Mouse (Mus musculus) spleen, adult 12 weeks (tissue): ENCODE results near the gene Fam168a.
A peak's percentile ranks its signal among the peaks of the same experiment; 100 is the strongest.
"Not testable (repeated sequence)": the region's sequence is repeated elsewhere in the genome, so short reads cannot be mapped to it uniquely, and the experiment has no call there.

Experiments
- DNase-seq: peaks from one replicate; pipeline ENCODE4 v3.0.0; 2022; ENCODE audit warnings: low spot score

The Fam168a gene

DNA sequence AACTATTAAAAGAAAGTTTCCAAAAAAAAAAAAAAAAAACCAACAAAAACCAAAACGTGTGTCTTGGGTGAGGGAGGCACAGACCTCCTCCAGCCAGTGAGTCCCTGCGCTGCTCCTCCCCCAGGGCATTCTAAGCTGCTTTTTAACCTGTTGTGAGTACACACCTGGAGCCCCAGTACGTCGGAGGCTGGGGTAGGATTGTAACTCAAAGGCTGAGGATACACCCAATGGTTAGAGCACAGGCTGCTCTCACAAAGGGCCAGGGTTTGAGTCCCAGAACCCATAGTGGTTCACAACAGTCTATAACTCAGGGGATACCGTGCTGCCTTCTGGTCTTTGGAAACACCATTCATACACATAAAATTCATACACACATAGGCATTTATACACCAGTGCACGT lies 135.2 kb downstream of the Fam168a start:
- no peak for DNase-seq

DNA sequence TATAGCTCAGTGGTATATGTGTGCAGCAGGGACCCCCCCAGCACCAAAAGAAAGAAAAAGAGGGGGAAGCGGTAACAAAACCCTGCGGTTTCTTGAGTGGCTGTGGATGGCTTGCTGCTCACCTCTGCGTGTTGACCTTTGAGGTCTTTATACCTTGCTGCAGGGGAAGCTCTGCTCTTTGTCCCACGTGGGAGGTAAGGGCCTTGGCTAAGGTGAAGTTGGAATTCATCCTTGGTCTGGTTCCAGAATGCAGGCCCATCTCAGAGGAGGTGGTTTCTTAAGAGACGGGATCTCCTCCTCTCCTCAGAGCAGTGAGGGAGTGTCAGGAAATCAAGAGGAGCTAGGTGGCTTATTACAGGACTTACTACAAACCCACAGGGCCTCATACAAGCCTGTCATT lies 135.7 kb downstream of the Fam168a start:
- DNase-seq, result no peak

DNA sequence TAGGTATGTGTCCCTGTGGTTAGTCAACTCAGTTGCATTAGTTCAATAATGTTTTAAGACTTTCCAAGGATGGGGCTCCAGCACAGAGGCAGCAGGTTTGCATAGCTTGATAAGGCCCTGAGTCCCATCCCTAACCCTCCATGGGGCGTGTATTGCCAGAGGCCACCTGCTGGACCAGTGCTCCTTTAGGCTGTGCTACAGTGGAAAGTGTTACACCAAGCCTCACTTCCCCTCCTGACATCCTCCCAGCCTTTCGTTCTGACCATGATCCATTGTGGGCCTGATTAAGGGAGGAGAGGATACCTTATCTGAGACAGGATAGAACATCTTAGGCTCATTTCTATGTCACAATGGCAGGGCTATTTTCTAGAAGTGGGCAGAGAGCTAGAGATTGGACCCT lies 137.4 kb downstream of the Fam168a start:
- DNase-seq, result peak; percentile 54

DNA sequence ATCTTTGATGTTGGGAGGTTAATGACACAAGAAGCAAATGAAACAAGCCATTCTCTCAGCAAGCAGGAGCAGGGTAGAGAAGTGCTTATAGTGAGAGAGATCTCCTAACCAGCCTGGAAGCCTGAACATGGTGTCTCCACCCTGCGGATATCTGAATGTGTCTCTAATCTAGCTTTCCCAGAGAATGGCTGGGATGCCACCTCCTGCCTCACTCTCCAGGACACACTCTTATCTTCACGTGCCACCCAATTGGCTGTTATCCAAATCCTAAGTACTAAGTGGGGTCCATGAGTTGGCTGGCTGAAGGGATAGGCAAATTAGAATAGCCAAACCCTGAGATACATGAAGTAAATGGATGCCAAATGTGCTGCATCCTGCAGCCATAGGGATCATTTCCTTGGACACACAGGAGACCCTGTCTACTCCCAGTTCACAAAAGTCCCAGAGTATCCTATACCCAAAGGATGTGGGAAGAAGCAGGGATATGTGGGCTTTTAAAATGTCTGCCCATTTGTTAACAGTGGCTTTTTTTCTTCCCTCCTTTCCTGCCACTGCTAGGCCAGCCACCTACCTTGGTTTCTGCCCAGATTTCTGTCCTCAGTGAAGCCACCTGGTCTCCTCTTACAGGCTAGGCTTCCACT lies 138.1 kb downstream of the Fam168a start:
- DNase-seq, result peak; percentile 64

DNA sequence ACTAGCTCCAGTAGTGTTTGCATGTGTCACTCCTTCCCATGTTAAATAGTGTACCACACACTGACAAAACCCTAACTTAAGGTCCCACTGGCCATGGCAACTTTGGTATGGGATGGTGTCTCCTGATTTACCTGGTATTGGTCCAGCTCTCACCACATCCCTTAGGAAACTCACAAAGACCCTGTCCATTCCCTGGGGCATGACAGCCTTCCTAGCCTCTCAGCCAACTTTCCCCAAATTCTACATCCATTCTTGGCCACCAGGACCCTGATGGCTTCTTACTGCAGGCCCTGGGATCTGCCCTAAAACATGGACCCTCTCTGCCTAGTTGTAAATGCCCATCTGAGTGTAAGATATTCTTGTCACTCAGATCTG lies 138.6 kb downstream of the Fam168a start:
- DNase-seq, result no peak

DNA sequence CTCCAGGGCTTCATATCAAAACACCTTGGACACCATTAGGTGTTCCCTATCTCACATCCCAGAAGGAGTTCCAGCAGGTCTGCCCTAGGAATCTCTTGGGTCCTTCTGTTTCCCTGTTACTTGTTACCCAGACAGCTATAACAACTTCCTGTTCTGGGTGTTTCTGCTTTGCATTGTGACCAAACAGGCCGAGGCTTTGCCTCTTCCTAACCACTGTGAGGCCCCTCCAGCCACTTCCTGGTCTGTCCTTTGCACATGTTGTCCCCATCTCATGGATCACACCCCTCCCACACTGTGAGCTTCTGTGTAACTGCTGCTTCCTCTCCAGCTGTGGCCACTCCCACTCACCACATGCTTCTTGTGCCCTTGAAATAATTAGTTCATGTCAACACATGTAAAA lies 139.0 kb downstream of the Fam168a start:
- DNase-seq, result peak; percentile 44

DNA sequence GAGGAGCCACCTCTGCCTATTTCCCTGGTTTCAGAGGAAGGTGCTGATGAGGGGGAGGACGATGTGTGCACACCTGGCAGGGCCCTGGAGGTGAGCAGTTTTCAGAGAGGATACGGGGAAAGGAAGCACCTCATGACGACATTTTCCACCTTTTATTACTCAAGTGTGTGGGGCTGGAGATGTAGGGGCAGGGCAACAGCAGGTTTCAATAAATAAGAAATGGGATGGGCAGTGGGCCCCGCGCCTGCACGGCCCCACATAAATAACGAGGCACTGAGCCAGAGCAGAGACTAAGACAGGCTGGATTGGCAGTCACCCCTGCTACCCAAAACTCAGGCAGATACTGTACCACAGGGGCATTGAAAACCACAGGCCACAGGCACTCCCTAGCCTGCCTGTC lies 139.6 kb downstream of the Fam168a start:
- DNase-seq, result not testable (repeated sequence)

DNA sequence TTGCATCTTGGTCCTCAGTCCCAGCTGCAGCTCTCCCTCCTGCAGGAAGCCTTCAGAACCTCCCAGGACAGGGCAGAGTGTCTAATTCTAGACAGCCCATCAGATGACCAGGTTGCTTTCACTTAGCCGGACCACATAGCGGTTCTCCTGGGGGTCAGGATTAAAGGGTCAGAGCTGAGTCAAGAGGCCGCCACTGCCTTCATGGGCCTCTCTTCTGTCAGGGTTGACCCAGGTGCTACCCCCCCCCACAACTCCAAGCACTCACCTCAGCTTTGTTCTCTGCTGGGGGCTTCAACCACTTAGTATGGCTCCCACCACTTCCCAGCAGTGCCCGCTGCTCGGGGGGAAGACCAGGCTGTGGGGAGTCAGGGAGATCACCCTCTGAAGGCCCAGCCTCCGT lies 140.7 kb downstream of the Fam168a start:
- DNase-seq, result no peak

DNA sequence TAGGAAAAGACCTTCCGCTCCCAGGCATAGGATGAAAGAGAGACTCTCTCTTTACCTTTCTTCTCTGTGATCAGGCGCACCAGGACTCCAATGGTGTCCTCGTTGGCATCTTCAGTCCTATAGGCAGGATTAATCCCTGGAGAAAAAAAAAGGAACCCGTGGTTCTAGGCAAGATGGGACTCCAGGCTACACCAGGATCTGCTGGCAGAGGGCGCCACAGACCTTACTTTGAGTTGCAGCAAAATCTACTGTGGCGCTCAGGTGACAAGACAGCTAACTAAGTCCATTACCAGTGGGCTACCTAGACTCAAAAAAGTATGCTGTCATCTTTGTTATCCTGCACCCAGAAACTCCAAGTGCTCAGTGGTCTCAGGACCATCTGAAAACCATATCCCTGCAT lies 142.3 kb downstream of the Fam168a start:
- peak; percentile 65 for DNase-seq

DNA sequence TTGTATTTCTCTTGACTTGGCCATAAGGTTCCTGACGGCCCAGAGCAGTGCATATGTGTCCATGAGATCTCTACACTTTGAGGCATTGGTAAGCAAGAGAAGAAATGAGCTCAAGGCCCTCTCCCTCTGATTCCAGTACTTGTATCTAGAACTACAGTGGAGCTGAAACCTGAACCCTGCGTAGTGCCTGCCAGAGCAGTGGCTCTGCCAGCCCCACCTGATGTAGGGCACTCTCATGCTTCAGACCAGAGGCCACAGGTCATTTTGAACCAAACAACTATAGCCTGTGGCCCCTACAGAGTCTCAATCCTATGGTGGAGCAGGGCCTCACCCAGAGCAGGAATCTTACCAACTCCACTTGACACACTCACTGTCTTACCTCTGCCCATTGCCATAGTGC lies 143.1 kb downstream of the Fam168a start:
- DNase-seq, result no peak

DNA sequence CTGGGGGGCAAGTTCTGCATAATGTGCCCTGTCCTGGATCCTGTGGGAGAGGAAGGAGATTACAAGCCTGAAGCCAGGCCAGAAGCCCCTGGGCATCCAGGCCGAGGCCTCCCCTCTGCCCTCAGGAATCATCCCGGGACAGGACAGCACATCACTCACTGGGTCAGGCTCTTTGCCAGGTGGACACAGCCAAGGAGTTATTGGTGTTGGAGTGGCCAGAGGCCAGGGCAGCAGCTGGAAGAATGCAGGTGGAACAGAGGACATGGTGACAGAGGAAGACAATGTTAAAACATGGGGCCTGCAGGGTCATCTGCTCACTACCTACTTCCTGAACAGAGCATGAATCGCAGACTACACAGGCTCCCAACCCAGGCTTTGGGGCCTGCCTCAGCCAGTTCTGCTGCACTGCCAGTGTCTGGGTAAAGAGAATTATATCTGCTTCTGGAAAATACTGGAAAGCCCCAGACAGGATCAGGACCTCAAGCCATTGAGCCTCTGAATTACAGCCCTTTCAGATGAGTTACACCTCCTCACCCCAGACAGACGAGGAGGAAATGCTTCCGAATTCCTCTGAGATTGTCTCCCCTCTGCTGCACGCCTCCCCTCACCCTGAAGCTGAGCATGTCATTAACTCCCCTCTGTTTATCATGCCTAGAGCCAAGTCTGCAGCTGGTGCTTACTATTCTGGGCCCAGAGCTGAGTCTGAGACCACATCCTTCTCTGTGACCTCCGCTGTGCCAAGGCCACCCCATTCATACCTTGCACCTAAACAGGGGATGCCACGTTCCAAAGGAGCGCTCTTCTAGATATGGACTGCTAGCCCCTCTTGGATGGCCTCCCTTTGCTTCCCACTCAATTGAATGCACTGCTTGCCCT lies 145.3 kb downstream of the Fam168a start:
- no peak for DNase-seq

DNA sequence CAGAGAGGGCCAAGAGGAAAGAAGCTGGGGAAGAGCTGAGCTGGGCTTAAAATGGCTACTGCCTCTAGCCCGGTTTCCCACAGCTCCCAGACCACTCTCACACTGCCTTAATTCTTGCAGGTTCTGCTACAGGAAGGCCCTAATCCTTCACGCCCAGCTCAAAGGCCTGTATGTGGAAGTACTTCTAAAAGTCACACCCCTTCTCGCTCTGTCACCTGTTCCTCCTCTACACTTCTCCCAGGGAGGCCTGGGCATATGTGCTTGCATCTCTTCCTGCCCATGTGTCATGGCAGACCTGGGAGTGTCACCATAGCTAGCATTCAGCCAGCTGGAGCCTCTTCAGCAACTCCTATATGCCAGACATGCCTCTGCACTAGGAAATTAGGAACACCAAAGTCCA lies 147.0 kb downstream of the Fam168a start:
- no peak for DNase-seq

DNA sequence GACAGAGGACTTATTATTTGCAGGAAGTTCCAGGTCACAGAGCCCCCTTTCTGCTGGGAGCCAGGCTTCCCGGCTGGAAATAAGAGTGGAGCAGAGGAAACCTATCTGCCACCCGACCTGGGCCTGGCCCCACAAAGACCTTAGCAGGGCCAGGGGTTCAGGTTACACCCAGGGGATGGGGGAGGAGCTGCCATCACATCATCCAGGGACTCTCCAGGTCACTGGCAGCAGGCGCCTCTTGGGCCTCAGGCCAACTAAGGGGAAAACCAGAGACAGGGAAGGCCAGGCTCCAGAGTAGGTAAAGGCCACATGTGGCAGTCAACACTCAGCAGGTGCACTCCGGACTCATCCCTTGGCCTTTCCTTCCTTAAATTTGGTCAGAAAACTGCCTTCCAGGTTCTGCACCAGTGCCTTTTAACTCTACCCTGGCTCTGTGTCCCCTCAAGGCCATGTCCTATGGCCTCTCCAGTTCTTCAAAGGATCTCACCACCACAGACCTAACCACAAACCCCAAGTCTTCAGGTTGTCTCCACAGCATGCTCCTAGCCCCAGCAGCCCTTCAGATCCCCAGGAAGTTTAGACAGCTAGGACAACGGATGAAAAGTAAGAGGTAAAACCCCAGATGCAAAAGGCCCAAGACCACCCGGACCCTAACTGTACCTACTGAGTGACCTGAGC lies 147.8 kb downstream of the Fam168a start:
- no peak for DNase-seq

DNA sequence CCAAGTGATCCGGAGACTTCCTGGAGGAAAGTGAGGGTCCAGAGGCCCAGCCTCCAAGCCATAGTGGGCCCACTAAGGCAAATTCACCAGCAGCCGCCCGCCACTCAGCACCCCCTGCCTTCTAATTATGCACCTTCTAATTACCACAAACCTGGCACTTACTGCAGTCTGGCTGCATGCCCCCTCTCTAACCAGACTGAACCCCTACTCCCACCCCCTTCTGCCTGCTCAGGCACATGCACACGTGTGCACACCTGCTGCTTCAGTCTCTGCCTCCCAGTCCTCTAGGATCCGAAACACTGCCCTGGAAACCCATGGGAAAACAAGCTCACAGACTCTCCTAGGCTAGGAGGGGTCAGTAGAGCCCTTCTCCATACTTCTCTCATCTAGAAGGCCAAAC lies 148.4 kb downstream of the Fam168a start:
- DNase-seq, result no peak

DNA sequence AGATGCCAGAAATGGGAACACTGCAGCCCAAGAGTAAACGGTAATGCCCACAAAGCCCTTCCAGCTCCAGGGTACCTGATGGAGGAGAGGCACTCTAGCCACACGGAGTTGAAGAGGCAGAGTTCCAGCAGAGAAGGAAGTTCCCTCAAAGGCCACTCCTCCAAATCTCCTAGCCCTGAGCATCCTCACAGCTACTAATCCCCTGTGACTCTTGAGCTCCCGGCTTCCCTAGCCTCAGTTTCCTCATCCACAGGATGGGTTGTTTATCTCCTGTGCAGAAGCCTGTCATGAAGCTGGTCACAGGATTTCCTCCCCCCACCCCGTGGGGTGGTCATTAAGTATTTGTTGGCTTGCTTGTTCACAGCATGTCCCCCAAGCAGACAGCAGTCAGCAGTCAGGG lies 148.9 kb downstream of the Fam168a start:
- no peak for DNase-seq

DNA sequence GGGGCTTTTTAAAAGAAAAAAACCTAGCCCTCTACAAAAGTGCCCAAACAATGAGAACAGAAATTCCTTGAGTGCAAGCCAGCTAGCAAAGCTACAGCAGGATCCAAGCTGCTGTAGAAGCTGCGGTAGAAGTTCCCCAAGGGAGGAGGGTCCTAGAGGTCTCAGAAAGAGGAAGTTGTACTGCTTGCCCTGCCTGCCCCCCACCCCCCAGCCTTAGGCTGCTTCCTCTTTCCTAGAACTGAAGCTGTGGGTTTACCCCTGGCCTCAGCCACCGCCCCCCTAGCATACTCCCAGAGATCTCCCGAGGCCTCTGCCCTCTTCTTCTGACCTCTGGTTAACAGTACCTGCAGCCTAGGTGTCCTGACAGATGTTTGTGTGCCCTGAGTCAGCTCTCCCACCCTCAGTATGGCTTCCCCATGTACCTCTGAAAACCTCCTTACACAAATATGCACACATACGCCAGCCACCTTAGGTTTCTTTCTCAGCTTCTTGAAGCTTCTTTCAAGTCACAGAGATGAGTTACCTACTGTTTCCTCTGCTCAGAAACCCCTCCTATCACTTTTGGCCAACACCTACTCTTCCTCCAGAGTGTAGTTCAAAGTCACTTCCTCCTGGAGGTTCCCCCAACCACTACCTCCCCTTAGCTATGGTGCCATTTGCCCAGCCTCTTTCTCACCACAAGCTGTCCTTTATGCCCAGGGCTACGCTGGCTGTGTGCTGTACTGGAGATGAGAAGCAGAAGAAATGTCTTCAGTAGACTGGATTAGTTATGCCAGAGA lies 149.5 kb downstream of the Fam168a start:
- DNase-seq, result peak; percentile 59

DNA sequence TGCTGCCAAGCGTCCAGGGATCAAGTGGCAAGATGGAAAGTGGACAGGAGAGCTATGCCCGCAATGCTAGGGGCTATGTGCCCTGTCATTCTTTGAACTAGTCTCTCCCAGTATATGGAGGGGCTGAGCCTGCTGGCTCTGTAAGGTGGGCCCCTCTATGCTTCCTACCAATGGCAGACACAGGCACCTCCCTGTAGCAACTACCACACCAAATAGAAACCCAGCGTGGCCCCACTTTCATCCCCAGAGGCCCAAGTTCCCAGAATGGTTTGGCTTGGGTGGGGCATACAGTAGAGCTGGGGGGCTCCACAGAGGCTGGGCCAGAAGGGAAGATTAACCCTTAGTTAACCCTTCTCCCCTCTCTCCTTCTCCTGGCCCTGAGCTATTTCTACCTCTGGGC lies 154.0 kb downstream of the Fam168a start:
- DNase-seq, result no peak

DNA sequence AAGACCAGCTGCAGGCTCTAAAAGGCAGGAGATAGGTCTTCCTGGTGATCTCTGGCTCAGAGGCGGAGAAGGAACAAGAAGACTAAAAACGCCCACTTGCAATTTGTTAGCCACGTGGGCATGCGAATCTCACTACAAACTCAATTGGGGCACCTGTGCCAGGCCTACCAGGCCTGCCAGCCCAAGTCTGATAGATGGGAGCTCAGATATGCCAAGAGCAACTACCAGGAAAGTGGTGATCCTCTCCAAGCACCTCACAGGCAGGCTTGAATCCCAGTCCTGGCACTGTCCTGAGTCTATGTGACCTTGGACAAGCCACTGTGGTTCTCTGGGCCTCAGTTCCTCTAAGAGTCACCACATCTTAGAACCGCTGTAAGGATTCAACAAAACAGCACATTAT lies 154.8 kb downstream of the Fam168a start:
- no peak for DNase-seq

DNA sequence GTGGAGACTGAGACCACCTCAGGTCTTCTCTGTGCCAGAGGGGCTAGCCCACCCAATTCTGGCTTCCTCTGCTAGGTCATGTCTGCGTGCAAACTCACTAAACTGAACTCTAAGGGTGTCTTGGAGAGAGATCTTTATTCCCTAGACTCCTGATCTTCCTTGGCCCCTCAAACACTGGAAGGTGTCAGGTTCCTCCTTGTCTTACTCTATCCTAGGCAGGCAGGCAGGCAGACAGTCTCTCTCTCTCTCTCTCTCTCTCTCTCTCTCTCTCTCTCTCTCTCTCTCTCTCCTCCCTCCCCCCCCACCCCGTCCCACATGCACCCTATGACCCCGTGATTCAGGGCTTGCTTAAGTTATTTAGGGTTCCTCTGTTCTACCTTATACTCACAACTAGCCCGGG lies 155.9 kb downstream of the Fam168a start:
- DNase-seq, result no peak

DNA sequence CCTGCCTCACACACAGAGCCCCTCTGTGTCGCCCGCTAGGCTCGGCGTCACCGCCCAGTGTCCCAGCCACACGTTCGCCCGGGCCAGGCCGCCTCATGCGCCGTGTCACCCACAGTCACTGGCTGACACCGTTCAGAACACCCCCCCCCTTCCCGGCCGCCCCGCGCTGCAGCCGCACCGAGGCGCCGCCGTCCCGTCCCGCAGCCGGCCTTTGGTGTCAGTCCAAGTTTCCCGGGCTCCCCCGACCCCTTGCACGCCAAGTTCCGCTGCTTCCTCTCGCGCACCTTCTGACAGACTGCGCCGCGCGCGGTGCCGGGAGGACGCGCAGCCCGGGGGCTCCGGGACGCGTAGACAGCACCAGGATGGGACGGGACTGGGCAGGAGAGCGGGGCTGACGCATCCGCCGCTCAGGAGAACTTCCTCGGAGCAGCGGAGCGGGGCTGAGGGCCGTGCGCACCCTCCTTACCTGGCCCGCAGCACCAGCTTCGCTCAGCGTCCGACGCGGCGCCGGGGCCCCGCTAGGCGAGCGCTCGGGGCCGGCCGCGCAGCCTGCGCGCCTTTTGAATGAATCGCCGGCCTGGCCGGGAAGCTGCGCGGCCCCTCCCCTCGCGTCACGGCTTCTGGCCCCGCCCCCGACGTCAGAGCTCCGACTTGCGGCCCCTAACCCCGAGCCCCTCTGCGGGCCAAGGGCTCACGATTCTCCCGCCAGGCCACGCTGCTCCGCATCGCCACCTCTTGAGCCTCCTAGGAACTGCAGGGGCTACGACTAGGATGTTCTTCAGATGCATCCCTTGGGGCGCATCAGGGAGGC lies 156.6 kb downstream of the Fam168a start, which contains the start of gene Relt:
Gene Relt, minus strand, starts transcription at position 619 of the 811 bp plus-strand sequence.
- peak; percentile 93 for DNase-seq

DNA sequence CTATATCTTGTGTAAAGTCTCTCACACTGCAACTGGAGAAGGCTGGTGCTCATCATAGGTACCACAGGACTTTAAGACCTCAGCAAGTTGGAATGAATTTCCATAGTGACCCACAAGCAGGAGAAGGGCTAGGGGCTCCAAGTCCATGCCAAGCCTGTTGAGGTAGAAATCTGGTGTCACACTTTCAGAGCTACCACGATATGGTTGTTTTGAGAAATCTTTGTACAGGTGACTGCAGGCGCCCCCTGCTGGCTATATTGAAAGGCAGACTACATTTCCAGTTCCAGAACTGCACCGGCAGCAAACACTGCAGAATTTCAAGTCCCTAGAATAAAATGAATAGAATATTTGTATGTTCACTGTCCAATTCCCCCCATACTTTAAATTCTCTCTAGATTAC lies 160.2 kb downstream of the Fam168a start:
- DNase-seq, result peak; percentile 69
